Mouse (Mus musculus): ENCODE measurements around the gene Garem2.
"Not testable (repeated sequence)": the region's sequence is repeated elsewhere in the genome, so short reads cannot be mapped to it uniquely, and the experiment has no call there.

Garem2 gene

GRCm38 (mm10) chr5:30104841-30105667 lies at the start of gene Garem2:
Gene Garem2, plus strand, starts transcription at chr5:30105161.
- no peak for DNase-seq

- DNase-seq = no peak
These were observed 46.7 kb upstream of the Garem2 start for GRCm38 (mm10) chr5:30058216-30058731.

- not testable (repeated sequence) for DNase-seq
These were observed 45.4 kb upstream of the Garem2 start for GRCm38 (mm10) chr5:30059607-30060006.

GRCm38 (mm10) chr5:30067726-30068125 lies 37.2 kb upstream of the Garem2 start:
- DNase-seq = no peak

- no peak for DNase-seq
These were observed 33.3 kb upstream of the Garem2 start for GRCm38 (mm10) chr5:30071677-30072076.

- DNase-seq = no peak
These were observed 32.6 kb upstream of the Garem2 start for GRCm38 (mm10) chr5:30072377-30072776.

GRCm38 (mm10) chr5:30072825-30073821 lies 31.8 kb upstream of the Garem2 start, which contains the start of gene Tyms:
Gene Tyms, minus strand, starts transcription at chr5:30073617.
- DNase-seq = peak; percentile 90

- peak; percentile 25 for DNase-seq
These were observed 12.3 kb upstream of the Garem2 start for GRCm38 (mm10) chr5:30092701-30093100.

GRCm38 (mm10) chr5:30094399-30094798 lies 10.6 kb upstream of the Garem2 start:
- DNase-seq = no peak

GRCm38 (mm10) chr5:30095731-30096130 lies 9.2 kb upstream of the Garem2 start:
- no peak for DNase-seq

- DNase-seq = no peak
These were observed 6.7 kb upstream of the Garem2 start for GRCm38 (mm10) chr5:30098260-30098659.

- no peak for DNase-seq
These were observed 1.6 kb upstream of the Garem2 start for GRCm38 (mm10) chr5:30103340-30103739.

GRCm38 (mm10) chr5:30104339-30104738 lies 622 bp upstream of the Garem2 start:
- peak; percentile 53 for DNase-seq

GRCm38 (mm10) chr5:30105668-30106300 lies 823 bp downstream of the Garem2 start, which contains the start of gene 3110082J24Rik:
Gene 3110082J24Rik, minus strand, starts transcription at chr5:30106086.
- DNase-seq = no peak

GRCm38 (mm10) chr5:30106756-30107155 lies 1.8 kb downstream of the Garem2 start:
- DNase-seq = no peak

- no peak for DNase-seq
These were observed 2.2 kb downstream of the Garem2 start for GRCm38 (mm10) chr5:30107186-30107585.

GRCm38 (mm10) chr5:30107611-30108041 lies 2.7 kb downstream of the Garem2 start:
- DNase-seq = no peak

GRCm38 (mm10) chr5:30108233-30108632 lies 3.3 kb downstream of the Garem2 start:
- DNase-seq = no peak

GRCm38 (mm10) chr5:30109899-30110298 lies 4.9 kb downstream of the Garem2 start:
- no peak for DNase-seq

GRCm38 (mm10) chr5:30110371-30111060 lies 5.6 kb downstream of the Garem2 start:
- peak; percentile 23 for DNase-seq

GRCm38 (mm10) chr5:30111126-30111525 lies 6.2 kb downstream of the Garem2 start:
- peak; percentile 57 for DNase-seq

GRCm38 (mm10) chr5:30111771-30112170 lies 6.8 kb downstream of the Garem2 start:
- DNase-seq = no peak

Measured in liver (tissue).